Mouse (Mus musculus) MEL (cell line): ENCODE measurements around the gene Racgap1.

ENCODE experiments used
- CTCF ChIP-seq, 3 experiments: IDR thresholded peaks in 2 of 3; conservative IDR thresholded peaks in 1 of 3; 2 replicates each; pipeline ENCODE4 v1.5.1; 2011 to 2012; ENCODE audit warnings: low read length in 3 of 3, low read depth in 2 of 3, mild to moderate bottlenecking in 2 of 3, improper control_type of control experiment in 1 of 3, inconsistent platforms in 1 of 3, mixed read lengths in 1 of 3, moderate library complexity in 1 of 3; ENCODE audit not compliant: control insufficient read depth in 1 of 3, insufficient read depth in 1 of 3, poor library complexity in 1 of 3, severe bottlenecking in 1 of 3
- MYC ChIP-seq: IDR thresholded peaks from 2 replicates; pipeline ENCODE4 v1.6.1; 2011; ENCODE audit warnings: low read depth, mild to moderate bottlenecking, low read length, improper control_type of control experiment, moderate library complexity

GRCm38 (mm10) chr15:99590429-99591084 is 60.9 kb downstream of the Racgap1 start, which contains the start of gene Aqp5:
- TF ChIP-seq CTCF (IDR thresholded peaks at IDR 0.05 in 2 of 3, conservative IDR thresholded peaks at IDR 0.05 in 1 of 3; ENCODE audit: control insufficient read depth in 1 of 3, insufficient read depth in 1 of 3, low read depth in 2 of 3, low read length in 3 of 3, poor library complexity in 1 of 3, severe bottlenecking in 1 of 3) (no peak), MYC (no peak)
